Mouse (Mus musculus) thymus, adult 18-20 months (tissue): ENCODE results near the gene Atg101.
A peak's percentile ranks its signal among the peaks of the same experiment; 100 is the strongest.

Source experiments
- DNase-seq, 2 experiments: peaks; one replicate each; pipeline ENCODE4 v3.0.0; 2022; ENCODE audit warnings: mixed read lengths in 2 of 2

Atg101 gene

DNA sequence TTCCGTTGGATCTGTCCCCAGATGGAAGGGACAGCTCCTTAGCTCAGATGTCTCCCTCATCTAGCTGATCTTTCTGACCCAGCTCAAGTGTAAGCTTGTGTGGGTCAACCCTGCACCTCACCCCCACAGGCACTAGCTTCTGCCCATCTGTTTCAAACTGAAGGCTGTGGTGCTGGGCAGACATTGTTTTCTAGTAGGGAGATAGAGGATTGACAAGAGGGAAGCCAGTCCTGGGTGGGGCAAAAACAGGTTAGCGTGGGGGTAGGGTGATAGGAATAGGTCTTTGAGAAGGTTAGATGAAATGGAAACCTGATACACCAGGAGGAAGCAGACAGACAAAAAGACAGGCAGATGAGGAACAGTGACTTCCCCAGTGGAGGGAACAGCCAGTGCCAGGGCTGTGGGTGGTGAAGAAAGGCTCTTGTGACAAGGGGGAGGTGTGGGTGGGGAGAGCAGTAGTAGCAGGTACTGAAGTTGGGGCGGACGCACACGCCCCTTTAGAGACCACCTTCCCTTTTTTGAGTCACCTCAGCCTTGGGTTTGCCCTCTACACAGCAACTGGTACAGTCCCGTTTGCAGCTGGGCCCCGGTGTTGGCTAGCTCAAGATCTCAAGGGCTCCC lies 28.1 kb upstream of the Atg101 start:
- DNase-seq, result no peak

DNA sequence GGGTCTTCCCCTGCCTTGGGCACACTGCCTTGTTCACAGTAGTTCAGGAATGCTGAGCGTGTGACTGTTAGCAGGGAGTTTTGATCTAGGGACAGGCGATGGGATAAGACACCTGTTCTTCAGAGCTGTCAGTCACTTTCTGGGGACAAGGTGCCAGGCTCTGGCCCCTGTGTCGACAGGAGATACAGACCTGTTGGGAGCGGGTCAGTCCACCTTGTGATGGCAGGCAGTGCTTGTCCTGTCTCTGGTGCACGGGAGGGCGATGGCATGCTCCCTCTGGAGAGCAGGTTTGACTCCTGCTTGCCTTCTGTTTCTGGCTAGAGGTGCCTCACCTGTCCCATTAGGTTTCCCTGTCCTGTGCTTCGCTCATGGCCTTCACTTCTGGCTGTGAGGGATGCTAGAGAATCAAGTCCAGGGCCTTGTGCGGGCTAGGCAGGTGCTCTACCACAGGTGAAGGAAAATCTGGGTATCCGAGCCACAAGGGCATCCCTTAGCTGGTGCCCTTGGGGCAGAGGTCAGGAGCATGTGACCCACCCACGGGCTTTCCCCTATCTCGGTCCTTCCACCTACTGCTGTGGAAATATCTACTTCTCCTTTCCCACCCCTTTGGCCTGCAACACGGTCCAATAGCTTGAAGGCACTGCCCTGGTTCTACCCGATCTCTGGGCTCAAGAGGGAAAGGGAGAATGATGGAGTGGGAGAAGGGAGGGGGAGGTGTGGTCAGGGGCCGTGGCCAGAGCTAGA lies 27.4 kb upstream of the Atg101 start:
- DNase-seq, result no peak

DNA sequence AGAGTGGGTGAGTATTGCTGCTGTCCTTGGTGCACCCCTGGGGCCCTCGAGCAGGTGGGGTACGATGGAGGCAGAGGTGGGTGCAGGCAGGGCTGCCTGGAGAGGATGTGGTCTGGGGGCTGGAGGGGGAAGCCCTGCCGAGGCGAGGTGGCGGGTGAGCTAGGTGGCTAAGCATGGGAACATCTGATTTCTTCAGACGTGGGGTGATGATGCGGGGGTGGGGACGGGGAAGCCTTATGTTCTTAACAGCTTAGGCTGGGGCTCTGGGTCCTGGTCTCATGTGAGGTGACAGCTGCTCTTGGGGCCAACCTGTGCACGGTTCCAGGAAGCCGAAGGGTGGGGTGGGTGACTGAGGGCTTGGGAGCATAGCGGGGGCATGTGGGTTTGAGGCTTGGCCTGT lies 25.7 kb upstream of the Atg101 start:
- DNase-seq, result peak; percentile 86 to 92

DNA sequence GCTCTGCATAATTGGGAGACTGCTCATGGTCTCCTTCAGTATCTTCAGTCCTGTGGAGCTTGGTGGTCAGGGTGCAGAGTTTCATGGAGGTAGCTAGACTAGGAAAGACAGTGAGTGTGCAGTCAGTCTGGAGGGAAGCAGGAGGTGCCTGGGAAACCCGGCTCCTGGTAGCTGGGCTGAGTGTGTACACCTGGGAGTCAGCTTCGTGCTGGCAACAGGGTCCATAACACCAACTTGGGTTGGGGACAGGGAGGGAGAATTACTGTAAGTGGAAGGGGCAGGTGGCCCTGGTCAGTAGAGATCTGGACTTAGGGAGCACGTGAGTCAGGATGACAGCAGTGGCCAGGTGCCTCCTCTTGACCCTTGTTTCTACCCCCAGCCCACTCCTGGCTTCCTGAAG lies 24.1 kb upstream of the Atg101 start:
- DNase-seq, result no peak

DNA sequence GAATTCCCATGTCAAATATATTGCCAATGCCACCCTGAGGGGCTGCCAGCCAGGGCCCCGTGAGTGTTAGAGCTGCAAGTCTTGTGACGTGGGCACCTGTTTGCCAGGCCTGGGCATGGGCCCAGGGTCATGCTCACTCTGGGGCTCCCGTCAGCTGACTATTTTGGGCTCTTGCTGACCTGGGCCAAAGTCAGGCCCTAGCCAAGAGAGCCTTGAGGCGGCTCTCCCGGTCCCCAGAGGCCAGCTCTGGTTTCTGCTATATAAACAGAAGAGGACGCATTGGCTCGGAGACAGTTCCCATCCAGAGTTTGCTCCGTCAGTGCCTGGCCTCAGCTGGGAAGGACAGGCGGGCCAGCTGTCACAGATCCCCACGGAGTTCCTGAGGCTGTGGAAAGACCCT lies 23.7 kb upstream of the Atg101 start:
- DNase-seq, result no peak

DNA sequence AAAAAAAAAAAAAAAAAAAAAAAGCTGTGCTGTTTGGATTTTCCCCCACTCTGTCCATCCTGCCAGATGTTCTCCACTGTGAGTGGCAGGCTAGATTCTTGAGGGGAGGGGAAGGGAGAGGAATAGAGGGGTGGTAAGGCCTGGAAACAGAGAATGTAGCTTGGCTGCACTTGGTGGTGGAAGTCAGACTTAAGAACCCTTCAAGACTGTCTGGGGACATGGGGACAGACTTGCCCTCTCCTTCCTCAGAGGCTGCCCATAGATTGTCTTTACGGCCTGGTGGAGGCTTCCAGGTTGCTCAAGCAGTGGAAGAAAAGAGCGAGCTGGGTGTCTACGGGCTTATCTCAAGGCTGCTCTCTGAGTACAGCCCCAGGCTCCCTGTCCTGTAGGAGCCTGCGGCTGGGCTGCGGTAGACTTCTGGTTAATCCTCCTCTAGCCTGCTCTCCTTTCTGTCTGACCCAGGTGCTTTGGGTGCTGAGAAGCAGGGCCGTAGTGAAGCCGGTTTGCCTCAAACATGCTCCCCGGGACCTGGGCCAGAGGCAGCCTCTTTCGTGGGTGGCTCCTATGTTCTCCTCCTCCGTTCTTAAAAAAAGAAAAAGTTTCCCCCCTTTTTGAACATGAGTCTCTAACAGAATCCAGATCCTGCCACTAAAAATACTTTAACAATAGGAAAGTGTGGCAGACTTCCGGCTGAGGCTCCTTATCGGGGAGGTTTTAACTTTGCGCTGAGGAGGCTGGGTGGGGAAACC lies 23.0 kb upstream of the Atg101 start:
- no peak for DNase-seq

DNA sequence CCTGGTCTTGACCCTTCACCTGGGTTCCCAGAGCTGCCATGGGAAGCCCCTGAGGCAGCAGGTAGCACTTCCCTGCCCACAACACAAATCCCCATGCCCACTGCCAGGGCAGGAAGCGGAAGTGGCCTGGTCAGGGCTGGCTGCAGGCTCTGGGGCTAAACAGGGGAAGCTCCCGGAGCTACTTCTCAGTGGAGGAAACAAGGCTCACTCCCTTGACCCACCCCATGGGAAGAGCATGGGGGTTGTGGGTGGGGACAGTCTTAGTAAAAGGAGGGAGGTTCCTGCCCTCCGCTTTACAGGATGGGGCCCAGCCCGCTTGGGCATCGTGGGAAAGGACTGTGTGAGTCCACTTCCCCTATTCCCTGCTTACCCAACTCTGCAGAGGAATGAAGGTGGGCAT lies 21.6 kb upstream of the Atg101 start:
- DNase-seq, result no peak

DNA sequence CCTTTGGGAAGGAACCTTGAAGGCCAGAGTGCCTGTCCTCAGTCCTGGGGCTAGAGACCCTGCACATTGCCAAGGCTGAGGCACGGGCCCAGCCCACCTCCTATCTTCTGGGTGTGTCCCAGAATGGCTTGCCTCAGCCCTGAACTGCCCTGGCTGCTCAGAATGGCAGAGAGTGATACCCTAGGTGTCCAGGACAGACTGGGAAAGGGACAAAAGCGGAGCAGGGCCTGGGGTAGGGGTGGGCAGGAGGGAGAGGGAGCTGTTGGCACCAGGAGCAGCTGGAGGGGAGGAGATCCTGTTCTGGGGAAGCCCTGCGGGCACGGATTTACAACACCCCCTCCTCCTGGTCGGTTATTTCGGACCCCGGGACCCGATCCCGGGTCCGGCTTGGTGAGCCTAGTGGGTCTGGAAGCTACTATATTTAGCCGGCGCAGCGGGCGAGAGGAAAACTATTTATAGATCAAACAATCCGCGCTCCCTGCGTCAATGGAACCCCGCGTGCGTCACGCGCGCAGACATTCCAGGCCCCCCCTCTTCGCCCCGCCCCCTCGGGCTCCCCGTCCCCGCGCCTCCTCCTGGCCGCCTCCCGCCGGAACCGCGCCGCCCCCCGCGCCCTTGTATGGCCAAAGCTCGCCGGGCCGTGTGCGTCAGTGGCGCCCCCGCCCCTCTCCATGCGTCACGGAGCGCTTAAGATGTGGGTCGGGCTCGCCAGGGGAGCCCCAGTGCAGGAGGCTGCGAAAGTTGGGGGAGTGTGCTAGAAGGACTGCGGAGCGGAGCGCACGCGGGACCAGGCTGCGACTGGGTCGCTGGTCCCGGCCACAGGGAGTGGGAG lies 17.7 kb upstream of the Atg101 start:
- DNase-seq, result peak; percentile 76 to 86

DNA sequence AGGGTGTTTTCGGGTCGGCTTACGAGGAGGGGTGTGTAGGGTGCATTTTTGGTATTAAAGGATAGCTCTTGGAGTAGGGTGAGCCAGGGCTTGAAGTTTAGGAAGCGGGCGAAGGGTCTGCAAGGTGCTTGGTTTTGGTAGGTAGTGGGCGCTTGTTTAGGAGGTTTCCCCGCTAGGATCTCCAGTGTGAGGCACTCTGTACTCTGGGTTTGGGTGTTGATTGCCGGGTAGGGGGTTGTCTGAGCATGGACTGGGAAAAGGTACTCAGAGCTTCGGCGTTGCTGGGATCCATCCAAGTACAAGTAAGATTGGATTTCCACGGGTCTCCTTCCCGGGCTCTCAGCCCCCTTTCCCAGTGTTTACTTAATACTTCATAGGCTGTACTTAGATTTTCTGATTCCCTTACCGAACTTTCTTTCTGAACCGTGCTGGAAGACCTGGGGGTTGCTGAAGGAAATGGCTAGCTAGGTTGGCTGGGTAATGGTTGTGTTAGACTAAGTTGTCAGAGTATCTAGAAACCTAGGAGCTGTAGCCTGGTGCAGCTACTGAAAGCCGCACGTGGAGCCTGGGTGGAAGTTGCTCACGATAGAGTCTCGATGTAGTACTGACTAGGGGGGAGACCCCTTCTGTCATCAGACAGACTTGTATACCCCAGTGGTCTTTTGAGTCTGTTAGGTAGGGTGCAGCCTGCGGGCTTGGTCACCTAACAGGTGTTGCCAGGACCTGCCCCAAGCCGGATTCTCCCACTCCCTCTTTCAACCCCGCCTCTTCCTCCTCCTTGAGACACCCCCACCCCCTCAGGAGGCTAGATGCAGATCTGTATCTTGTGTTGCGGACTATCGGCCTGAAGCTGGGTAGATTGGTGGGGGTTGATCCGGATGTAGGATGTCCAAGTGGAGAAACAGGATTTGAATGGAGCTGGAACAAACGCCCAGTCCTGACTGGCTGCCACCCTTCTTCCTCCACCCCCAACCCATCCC lies 16.7 kb upstream of the Atg101 start:
- peak in 1 of 2 experiments; percentile 52 for DNase-seq

DNA sequence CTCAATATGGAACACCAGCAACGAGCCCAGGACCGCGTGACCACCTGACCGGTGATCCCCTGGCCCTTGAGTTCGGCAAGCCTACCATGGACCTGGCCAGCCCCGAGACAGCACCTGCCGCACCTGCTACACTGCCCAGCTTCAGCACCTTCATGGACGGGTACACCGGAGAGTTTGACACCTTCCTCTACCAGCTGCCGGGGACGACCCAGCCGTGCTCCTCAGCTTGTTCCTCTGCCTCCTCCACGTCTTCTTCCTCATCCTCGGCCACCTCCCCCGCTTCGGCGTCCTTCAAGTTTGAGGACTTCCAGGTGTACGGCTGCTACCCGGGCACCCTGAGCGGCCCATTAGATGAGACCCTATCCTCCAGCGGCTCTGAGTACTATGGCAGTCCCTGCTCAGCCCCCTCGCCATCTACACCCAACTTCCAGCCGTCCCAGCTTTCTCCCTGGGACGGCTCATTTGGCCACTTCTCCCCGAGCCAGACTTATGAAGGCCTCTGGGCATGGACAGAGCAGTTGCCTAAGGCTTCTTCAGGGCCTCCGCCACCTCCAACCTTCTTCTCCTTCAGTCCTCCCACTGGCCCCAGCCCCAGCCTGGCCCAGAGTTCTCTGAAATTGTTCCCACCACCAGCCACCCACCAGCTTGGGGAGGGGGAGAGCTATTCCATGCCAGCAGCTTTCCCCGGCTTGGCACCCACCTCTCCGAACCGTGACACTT lies 13.8 kb upstream of the Atg101 start:
- no peak for DNase-seq

DNA sequence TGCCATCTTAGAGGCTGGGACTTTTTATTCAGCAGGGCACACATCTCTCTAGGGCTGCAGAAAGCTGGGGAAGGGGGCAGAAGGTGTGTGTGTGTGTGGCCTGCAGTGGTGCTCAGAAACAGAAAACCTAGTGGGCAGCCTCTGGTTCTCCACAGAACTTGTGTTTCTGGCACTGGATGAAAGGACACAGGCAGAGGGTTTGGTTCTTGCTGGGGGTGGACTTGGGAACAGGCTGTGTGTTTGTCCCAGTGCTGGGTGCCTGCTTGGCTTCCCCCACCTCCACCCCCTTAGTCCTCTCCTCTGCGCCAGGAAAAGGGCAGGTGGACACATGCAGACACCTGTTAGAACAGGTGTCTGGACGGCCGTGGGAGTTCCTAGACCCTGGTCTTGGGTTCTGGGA lies 13.0 kb upstream of the Atg101 start:
- no peak for DNase-seq

DNA sequence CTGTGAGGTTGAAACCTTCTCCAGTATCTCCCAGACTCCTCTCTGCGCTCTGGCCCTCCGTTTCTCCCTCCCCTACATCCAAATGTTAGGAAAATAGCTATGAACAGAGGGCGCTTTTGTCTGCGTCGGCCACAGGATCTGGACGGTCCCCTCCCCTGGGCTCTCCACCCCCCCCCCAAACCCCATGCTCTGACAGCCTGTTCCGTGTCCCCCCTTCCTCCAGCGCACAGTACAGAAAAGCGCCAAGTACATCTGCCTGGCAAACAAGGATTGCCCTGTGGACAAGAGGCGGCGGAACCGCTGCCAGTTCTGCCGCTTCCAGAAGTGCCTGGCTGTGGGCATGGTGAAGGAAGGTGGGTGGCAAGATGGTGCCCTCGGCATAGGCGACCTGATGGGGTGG lies 12.6 kb upstream of the Atg101 start:
- DNase-seq, result no peak

DNA sequence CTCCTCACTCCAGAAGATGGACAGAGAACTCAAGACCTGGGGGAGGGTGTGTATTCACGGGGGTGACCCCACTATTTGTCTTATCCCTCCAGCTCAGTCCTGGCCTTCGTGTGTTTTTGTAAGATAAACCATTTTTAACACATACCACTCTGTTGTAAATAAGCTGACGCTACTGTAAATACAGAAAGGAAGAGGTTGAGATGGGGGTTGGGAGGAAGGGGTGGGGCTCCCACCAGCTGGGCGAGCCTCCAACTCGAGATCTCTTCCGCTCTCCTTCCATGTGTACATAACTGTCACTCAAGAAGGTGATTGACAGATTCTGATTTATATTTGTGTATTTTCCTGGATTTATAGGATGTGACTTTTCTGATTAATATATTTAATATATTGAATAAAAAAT lies 9.7 kb upstream of the Atg101 start:
- DNase-seq, result no peak

DNA sequence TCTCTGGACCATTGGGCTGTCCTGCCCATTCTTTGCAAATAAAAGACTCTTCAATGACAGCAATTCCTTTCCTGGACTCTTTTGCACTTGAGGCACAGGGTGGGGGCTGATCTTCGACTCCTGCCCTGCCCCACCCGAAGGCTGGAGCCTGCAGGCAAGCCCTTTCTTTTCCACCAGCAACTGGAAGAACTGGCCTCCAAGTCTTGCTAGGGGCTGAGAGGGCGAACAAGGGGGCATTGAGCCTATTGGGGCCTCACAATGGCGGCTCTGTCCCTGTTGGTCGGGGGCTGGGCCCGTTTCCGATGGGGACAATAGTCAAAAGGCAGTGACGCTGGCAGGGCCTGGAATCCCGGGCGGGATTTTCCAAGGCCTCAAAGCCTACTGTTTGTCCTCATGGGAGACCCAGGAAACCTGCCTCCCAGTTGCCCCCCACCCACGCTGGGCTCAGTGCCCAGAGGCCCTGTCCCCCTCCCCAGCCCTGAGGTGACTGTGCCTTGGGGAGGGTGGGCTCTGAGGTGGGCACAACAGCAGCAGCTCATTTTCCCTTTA lies 6.6 kb upstream of the Atg101 start:
- no peak for DNase-seq

DNA sequence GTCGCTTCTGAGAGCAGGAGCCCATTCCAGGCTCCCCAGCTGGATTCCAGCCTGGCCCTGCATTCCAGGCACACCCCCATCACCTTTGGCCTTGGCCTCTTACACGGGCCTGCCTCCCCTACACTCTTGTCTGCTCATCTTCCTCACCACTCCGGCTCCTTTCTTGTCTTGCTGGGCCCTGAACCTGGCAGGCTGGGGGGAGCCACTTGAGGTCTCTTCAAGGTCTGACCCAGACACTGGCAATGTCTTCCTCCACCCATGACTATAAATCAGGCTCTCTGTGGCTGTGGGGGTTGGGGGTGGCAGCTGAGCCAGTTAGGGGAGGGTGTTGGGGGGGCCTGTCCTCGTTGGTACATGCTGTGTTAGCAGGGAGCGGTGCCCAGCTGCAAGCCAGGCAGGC lies 5.5 kb upstream of the Atg101 start:
- no peak for DNase-seq

DNA sequence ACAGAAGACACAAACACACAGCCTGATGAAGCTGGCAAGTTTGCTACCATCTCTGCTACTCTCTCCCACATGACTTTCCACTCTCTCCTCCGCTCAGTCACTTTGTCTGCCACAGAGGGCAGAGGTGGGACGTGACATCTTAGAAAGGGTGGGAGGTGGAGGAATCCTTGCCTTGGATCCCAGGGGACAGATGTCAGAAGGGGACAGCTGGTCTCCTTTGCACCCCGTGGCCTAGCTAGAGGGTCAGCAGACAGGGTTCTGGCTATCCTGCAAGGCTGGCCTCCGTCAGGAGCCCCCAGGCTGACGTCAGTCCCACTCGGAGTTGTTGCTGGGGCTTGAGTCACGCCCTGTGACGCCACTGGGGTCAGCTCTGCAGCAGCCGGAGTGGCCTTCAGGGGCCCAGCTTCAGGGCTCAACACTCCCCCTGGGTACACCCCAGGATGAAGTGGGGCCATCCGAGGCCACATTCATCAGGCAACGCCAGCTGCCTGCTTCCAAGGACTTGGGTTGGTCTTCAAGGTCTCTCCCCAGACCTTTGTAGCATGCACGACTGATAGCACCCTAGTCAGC lies 4.6 kb upstream of the Atg101 start:
- no peak for DNase-seq

DNA sequence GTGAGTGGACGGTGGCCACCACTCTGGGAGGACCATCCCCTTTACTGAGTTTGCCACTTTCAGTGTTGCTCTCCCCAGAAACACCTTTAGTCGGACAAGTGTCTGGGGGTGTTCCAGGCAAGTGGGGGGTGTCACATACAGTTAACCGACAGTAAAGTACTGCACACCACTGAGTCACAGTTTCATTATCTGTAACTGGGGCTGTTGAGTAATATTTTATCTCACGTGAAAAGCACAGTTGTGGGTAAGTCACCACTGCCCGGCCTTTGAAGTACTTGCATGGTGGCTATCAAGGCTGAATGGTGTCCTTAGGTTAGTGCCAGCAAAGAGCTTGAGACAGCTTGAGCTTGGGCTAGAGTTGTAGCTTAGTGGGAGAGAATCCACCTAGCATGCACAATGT lies 1.6 kb upstream of the Atg101 start:
- no peak for DNase-seq

DNA sequence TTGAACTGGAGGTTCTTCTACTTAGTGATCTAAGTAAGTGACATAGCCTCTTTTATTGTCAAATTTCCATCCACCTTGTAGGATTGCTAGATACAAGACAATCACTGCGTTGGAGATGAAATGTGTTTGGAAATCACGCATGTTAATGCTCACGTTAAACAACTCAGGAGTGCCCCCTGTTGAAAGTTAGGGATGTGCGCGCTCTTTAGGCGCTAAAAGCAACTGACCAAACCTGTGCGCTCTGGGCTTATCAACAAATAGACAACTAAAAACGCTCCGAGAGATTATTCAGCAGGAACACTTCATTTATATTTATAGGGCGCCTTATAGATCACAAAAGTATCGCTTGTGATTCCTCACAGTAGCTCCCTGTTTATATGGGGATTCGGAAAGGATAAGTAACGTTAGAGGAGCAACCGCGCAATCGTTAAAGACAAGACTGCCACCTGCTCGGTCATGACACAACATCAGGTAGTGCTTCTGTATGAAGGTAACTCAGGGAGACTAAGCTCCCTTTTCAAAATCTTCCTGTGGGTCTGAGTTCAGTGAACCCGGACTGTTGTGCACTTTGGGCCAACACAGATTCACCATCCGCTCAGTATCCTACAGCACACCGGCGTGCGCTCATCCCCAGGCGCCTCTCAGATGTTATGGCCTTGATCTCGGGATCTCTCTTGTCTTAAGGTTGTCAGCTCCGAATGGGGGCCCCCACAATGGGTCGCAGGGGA lies 725 bp upstream of the Atg101 start:
- no peak for DNase-seq

DNA sequence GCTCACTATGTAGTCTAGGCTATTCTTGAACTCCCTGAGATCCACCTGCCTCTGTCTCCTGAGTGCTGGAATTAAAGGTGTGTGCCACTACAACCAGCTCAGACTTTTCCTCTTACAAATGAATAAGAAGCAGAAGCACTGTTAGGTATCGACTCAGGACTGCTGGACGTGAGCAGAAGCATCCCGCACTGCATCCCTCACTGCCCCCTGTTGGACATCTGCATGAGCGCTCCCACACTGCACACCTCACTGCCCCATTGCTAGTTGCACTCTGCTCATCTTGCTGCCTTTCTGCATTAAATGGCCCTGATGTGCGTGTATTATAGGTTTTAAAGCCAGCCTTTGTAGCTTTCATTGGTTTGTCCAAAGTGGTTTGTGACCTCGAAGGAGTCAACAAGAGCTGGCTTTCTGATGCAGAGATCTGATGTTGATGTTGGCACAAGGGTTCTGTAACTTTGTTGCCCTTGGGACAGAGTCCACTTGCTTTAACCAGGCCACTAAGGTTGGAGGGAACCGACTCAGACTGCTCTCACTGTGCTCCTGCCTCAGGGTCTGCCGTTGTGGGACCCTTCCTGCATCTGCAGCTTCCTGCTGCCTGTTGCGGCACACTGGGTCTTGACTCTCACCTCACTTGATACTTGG lies 2.2 kb downstream of the Atg101 start:
- DNase-seq, result no peak
